Mouse (Mus musculus) kidney, adult 2 months (tissue): ENCODE measurements around the gene Gpr156.

Experiments used
- CTCF ChIP-seq: fragments of 200-500 bp; conservative IDR thresholded peaks from 2 replicates; pipeline ENCODE4 v1.5.1; 2011; ENCODE audit warnings: low read depth, mild to moderate bottlenecking, control low read depth, low read length, moderate library complexity, mixed read lengths; ENCODE audit not compliant: insufficient read depth, insufficient read length
- POLR2A ChIP-seq: fragments of 200-500 bp; IDR thresholded peaks from one replicate; pipeline ENCODE4 v1.6.1; 2011; ENCODE audit warnings: low read depth, low read length, control low read depth

DNA sequence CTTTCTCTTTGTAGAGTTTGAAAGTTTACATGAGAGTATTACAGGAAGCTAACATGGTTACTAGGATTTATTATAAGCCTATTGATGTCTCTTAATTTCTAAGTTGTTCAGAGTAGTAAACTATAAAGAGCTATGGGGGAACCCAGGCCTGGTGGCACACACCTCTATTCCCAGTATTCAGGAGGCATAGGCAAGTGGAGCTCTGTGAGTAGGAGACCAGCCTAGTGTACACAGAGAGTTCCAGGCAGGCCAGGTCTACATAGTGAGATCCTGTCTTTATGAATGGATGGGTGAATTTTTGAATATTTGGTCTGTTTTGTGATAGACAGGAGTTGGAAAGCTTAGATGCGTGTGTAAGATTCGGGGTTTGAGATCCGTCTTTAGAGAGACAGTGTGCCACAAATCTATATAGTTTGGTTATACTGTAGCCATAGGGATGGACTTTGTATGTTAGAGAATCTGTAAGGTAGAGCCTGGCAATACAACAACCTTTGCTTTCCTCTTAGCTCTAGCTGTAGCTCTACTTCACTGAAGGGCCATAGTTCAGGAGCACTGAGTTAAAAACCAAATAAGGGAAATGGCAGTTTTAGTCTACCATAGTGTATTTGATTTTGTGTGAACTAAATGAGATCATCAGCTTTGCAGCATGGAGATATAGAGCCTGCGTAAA lies 36.4 kb upstream of the Gpr156 start:
- no peak for TF ChIP-seq POLR2A
- no peak for TF ChIP-seq CTCF
